Mouse (Mus musculus) gastrocnemius, postnatal 4 days (tissue): ENCODE results near the gene Asb1. TPM values are rescaled to one million over a fixed set of nuclear protein-coding genes. Genes with fewer than 3 reads are reported as not detected.

ENCODE experiments used
- DNase-seq, 2 experiments: peaks; one replicate each; pipeline ENCODE4 v3.0.0; 2021 to 2022; ENCODE audit warnings: low spot score in 2 of 2, mixed read lengths in 2 of 2
- long read RNA-seq, 2 experiments: library from polyadenylated mRNA; stranded (forward); transcript quantifications; one replicate each; pipeline ENCODE4 v2.0.0; 2021
- total RNA-seq, 2 experiments: library from RNA; stranded (reverse); gene quantifications; 2 replicates each; pipeline ENCODE4 v1.2.3; 2021

Asb1 gene
- 10 to 100 TPM; 14.2 to 18.1 TPM for total RNA-seq
- long read RNA-seq, experiment 1, full-length matches to known transcripts, result 18 of 25 reads
- long read RNA-seq, experiment 1, partial matches to known transcripts, result 0 of 25 reads
- long read RNA-seq, experiment 1, other reads (novel, unspliced or antisense), result 7 of 25 reads
- long read RNA-seq, experiment 2, full-length matches to known transcripts, result 13 of 22 reads
- long read RNA-seq, experiment 2, partial matches to known transcripts, result 3 of 22 reads
- long read RNA-seq, experiment 2, other reads (novel, unspliced or antisense), result 6 of 22 reads

DNA sequence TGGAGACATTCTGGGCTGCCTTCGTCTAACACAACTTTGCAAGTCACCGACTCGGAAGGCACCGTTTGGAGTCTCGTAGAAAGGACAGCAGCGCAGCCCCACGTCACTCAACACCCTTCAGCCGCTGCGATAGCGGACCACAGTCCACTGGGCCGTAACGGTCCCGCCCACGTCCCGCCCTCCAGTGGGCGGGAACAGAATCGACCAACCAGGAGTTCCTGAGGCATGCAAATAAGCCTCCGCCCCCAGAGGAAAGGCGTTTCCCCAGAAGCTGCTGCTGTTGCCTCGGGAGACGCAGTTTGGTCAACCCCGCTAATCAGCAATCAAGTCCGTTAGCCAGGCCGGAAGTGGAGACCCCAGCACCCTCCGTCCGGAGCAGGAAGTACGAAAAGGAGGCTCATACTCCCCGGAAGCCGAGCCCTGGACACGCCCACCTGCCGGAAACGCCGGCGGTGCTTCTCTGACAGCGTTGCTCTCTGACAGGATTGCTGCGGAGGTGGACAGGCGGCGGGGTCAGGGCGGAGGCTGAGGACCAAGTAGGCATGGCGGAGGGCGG, at the start of gene Asb1:
Asb1 (plus strand) TSS at position 274 of the 556 bp plus-strand sequence.
- peak; percentile 88 to 92 for DNase-seq

DNA sequence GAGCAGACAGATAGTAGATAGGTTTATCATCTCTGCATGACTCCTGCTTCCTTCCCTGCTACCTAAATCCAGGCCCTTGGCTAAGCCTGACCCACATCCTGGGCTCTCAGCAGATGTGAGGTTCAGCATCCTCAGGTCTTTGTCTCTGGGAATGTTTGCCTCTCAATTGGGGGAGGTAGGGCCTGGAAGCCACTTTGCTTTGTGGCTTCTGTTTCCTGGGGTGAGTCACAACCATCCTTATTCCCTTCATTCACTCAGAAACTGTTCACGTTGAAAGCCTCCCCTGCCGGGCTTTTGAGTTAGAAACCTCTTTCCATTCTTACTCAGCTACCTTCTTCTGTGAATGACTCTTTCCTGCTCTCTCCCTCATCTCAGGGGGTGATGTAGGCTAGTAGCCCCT, 47.6 kb upstream of the Asb1 start:
- DNase-seq, result no peak

DNA sequence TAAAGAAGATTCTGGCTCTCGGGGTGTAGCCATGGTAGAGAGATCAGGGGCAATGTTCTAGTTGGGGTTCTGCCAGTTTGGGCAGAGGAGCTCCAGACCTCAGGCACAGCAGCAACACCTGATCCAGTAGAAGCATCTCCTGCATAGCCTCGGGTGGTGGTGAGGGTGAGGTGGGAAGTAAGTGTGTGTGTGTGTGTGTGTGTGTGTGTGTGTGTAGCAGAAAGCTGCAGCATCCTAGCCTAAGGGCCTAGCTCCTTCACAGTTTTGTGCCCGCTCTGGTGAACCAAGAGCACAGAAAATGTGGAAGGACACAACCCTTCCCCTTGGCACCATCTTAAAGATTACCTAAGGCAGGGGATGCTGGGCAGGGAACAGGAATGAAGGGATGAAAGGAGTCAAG, 46.4 kb upstream of the Asb1 start:
- DNase-seq, result no peak

DNA sequence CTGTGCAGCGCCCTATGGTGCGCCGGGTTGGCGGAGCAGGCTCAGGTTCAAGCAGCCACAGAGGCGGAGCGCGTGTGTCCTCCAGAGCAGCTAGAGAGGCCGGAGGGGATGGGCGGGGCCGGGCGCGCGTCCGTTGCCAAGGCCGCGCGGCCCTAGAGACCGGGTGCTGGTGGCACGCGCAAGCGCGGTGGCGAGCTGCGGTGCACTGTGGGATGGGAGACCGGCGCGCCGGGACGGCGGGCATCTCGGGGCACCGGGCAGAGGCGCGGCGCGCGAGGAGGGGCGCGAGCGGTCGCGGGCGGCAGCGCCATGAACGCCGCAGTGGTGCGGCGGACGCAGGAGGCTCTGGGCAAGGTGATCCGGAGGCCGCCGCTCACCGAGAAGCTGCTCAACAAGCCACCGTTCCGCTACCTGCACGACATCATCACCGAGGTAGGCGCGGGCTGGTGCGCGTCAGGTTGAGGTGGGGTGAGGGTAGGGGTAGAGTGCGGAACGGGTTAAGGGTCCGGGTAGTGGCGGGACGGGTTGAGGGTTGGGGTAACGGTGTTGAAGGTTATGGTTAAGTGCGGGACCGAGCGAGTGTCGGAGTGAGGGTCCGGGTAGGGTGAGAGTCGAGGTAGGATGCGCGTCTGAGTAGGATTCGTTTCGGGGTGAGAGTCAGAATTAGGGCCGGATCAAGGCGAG, 45.7 kb upstream of the Asb1 start, which contains the start of gene Traf3ip1:
Traf3ip1 (plus strand) TSS at position 191 of the 684 bp plus-strand sequence.
- peak; percentile 87 to 92 for DNase-seq

DNA sequence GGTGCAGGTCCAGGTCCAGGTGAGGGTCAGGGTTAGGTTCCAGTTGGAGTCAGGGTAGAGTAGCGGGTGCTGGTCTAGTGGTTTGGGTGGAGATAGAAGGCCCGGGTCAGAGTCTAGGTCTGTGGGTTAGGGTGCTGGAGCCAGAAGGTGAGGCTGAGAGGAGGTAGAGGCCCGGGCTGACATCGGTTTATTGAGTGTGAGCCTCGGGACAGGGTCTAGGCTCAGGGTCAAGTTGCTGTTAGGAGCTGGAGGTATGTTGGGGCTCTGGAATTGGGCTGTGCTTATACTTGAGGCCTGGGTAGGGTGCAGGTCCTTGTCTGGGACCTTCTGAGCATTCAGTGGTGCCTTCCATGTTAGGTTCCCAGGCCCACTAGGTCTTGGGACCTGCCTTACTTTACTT, 45.0 kb upstream of the Asb1 start:
- DNase-seq, result no peak

DNA sequence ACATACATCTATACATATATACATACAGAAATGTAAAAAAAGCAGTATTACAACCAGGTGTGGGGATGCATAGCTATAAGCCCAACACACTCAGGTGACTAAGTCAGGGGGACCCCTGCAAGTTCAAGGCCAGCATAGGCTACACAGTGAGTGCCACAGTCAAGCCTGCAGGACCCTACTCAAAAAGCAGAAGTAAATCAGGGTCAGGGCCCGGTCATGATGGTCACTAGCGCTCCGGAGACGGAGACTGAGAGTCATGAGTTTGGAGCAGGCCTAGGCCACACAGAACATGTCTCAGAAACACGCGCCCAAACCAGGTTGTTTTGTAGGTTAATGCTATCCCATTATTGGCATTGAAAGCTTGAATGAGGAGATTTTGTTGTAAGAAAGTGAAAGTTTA, 41.8 kb upstream of the Asb1 start:
- DNase-seq, result no peak

DNA sequence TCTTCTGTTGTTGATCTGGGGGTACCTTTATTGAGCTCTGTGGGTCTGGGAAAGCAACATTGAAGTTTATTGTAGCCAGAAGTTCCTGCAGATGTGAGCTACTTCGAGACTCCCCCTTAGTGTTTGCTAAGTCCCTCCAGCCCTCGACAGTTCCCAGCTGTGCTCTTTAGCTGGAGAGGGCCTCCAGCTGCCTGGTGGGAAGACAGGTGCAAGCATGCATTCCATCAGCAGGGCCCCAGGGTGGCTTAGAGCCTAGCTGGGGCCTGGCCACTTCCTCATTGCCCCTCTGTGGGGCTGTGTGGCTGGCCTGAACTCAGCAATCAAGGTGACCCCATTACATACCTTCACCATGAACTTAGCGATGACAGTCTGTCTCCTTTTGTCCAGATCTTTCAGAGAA, 35.7 kb upstream of the Asb1 start:
- no peak for DNase-seq

DNA sequence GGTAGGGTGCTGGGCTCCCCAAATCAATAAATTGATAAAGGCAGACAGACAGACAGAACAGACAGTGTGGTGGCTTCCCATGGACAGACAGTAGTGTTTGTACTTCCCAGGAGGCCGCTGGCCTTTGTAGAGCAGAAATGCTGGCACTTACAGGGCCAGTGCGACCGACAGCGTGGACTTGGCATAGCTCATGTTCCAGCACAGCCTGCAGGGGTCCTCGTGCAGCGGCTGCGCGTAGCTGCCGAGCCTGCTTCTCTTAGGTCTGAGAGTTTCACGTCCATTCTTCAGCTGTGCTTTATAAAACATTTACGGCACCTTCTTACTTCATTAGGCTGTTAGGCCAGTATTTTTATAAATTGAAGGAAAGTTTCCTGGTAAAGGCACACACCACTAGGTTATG, 25.4 kb upstream of the Asb1 start:
- no peak for DNase-seq

DNA sequence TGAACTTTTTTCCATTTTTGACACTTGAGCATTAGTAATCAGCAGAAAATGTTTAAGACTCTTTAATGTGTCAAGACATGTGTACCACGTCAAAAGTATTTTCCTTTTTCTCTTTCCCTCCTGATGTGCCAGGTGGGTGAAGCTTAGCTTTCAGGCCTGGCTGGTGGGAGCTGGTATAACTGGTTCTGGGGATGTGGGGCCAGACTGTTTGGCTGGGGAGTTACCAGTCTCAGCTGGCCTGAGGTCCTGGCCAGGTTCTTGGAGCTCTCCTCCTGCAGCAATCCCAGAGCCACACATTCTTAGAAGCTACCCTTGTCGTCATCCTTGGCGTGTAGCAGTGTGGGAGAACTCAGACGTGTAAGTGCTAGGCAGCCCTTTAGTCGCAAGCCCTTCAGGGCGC, 24.7 kb upstream of the Asb1 start:
- DNase-seq, result no peak

DNA sequence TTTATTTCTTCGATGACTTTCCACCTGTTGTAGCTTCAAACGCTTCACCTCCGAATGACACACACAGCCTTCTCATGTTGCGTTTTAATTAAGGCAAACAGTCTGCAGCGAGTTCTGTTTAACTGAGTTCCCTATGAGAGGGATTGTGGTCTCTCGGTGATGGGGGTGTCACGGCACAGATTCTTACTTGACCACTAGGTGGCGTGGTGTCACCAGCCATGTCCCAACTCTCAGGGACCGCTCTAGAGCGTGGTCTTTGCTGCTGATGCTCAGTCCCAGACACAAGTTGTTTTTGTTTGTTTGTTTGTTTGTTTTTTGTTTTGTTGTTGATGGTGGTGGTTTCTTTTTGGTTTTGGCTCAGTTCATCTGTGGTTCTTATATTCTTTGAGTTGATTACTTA, 16.6 kb upstream of the Asb1 start:
- DNase-seq, result peak in 1 of 2 experiments; percentile 57

DNA sequence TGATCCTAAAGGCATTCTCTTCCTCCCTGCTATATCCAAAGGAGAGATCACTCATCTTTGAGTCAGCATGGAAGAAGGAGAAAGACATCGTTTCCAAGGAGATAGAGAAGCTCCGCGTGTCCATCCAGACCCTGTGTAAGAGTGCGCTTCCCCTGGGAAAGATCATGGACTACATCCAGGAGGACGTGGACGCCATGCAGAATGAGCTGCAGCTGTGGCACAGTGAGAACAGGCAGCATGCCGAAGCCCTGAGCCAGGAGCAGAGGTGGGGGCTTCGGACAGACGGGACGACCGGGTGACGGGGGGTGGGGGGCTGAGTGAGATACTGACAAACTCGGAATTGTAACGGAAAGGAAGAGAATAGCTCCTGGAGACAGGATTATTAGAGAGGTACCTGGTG, 14.5 kb upstream of the Asb1 start:
- DNase-seq, result no peak

DNA sequence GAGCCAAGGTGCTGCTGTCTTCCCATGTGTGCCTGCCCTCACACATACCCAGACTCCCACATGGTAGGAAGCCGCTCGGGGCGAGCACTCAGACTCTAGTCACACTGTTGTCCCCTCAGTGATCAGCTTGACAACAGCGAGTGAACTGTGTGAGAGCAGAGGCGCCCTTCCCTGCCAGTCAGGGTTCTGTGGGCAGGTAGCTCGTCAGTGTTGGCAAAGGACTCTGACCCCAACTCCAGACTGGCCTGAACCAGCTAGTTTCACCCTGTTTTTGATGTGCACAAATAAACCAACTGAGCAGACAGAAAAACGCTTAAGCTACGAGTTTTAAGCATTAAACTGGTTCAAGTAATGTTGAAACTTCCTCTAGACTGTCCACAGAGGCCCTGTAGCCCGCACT, 10.2 kb upstream of the Asb1 start:
- no peak for DNase-seq

DNA sequence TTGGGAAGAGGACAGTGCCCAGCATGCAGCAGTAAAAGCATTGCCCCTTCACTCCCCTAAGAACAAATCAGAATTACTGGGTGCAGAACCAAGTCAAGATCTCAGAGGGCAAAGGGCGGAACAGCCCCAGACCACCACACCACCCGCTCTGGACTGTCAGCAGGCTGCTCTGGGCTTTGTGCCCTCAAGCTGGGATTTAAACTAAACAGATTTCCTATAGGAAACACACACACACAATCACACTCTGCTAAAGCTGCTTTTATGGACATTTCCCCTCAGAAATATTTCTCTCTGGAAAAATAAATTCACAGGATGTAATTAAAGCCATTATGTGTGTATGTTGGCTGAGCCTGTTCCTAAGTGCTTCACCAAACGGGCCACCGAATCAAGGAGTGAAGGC, 8.1 kb upstream of the Asb1 start:
- DNase-seq, result no peak

DNA sequence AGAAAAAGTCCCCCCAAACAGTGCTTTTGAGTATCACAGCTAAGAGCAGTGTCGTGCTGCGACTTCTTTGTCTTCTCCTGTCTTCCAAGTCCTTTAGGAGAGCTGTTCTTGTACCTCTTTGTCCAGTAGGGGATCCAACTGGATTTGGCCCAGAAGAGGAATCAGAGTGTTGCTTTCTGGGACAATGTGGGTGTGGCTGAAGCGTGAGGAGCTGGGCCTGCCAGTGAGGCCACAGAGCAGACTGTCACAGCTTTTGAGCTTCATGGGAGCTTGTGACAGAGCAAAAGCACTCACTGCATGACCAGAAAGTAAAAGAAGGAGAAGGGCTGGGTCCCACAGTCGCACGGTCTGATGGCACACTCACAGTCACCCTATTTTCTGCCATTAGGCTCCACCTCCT, 7.5 kb upstream of the Asb1 start:
- no peak for DNase-seq

DNA sequence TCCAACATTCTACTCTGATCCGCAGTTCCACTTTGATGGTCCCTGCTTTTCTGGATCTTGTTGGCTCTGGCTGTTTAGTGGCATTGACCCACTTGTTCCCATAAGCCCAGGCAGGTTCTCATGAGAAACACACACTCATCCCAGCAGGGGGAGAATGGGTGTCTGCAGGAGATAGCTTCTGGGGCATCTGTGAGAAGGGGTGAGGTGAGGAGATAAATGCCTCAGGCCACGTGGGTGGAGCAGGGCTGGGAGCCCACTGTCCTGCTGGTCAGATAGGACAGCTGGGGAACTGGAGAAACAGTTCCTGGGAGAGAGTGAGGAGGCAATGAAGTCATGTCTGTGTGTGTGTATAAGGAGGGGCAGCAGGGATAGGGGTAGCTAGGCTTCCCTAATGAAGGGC, 6.9 kb upstream of the Asb1 start:
- DNase-seq, result no peak

DNA sequence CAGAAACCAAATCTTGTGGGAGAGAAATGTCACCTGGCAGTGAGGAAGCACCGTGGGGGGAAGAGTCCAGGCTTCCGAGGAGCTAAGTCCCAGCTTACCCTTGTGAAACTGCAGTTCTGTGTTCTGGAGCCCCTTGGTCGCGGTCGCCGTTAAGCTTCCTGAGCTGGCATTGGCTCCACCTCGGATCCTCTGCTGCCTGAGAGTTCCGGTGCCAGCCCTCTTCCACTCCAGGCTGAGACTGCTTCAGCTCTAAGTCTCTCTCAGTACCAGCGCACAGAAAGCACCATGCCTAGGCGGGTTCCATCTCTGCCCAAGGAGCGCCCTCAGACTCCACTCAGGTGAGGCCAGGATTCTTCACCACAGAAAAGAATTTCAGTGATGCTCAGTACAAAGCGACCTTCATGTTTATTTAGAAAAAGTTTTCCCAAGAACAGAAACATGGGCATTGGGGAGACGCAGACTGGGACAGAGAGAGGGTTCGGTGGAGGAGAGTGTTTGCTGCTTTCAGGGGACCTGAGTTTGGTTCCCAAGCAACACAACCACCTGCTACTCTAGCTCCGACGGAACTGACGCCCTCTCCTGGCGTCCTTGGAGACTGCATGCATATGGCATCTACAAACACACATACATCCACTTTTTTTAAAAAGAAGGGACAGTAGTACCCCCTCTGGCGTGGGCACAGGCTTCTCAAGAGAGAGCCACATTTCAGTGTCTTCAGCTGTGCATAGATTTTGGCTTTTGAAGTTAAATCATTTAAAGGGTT, 6.2 kb upstream of the Asb1 start:
- no peak for DNase-seq

DNA sequence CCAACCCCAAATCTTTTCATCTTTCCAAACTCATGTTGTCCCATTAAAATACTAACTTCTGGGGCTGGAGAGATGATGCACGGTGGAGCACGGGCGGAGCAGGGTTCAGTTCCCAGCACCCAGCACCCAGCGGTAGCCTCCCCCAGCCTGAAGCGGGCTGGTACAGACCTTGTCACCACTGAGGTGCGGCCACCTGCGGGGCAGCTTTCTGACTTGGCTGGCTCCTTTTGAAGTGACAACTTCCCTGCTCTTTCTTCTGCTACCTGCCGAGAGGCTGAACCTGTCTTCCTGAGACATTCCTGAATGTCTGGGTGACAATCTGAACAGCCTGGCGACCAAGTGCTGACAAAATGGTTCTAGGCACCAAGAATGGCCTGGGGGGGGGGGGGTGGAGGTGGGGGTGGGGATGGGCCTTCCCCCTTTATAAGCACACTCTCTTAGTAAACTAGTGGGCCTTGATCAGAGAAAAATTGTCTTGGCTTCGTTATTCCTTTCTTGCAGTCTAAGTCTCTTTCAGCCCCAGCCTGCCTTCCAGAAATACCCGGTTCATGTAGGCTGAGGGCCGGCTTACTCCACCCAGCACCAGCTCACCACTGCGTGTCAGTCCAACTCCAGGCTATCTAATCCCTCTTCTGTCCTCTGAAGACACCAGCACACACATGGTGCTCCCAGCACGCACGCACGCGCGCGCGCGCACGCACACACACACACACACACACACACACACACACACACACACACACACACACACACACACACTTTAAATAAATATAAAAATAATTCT, 2.4 kb upstream of the Asb1 start:
- DNase-seq, result no peak

DNA sequence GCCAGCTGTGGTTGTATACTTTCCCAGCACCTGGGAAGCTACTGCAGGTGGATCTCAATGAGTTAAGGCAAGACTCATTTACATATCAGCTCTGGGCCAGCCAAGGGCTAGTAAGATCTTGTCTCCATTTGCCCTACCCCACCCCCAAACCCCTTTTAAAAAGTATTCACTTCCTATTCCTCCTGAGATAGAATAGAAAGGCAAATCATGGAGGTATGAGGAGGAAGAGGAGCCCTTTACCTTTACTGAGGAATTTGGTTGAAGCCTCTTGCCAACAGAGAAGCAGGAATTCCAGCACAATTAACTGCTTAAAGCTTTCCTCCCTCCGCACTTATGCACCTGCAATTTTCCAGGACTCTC, 1.8 kb upstream of the Asb1 start:
- DNase-seq, result no peak

DNA sequence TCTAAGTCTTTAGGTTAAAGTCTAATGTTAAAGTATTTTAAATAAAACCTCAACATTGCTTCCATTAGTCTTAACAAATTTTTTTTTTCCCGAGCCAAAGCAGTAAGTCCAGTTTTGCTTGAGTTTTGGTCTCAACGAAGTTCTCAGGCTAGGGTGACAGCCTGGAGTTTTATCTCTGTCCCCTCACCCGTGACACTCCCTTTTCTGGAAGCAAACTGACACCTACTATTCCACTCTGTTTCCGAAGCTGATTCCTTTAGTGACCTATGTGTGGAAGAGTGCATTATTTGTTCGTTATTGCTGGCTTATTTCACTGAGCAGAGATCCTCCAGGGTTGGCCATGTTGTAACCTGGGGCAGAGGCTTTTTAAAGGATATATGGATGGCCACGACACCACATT, 1.1 kb upstream of the Asb1 start:
- DNase-seq, result no peak

DNA sequence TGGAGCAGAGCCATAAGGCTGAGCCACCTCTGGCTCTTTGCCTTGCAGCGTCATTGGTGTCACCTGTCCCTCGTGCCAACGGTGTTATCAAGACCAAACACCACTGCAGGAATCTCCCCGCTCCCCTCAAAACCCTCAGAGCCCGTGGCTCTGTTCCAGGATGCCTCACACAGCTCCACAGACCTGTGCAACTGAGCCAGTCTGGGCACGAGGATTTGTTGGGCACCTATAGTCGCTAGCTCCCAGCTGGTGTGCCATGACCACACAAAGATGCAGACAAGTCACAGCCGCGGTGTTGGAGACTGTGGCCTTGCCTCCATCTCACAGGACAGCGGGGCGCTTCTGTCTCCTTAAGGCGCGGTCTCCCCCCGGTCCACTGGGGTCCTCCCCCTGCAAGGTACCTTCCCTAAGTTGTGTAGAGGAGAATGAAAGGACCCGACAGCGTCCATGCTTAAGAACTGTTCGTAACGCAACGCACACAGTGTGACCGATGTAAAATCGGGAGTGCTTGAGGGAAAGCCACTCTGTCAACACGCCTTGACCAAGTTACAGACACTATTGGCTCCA, 557 bp upstream of the Asb1 start:
- no peak for DNase-seq

DNA sequence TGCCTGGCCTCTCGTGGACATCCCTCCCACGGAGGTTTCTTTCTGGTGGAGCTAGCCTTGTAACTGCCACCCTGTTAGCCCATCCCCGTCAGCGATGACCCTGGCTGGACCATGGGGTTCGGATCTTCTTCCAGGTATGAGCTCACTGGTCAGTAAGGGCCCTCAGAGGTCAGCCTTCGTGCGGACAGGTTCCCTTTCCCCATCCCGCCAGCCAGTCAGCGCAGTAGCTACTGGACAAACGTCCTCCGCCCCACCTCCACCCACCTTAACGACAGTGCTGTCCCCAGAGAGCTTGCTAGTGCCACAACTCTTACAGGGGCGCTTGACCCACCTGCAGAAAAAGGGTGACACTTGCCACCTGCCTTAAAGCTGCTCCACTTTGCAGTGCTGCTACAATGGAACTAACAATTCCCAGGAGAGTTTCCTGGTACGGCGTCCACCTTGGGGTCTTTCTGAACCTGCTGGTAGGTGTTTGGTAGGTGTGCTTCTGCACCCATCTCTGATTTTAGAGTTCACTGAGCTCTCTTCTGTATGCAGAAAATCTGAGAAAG, 773 bp downstream of the Asb1 start:
- DNase-seq, result no peak
